Mouse (Mus musculus) limb, embryonic 15.5 days (tissue): ENCODE measurements around the gene Scd1. TPM values are rescaled to one million over a fixed set of nuclear protein-coding genes. Genes with fewer than 3 reads are reported as not detected.
"Not testable (repeated sequence)": the region's sequence is repeated elsewhere in the genome, so short reads cannot be mapped to it uniquely, and the experiment has no call there.

Source experiments
- ATAC-seq: fragments of 200-750 bp; cut with Nextera tagmentation; 2 replicates; pipeline ENCODE4 v1.8.0; 2017; ENCODE audit warnings: low read depth, moderate TSS enrichment; ENCODE audit not compliant: insufficient number of reproducible peaks, low FRiP score, low TSS enrichment
- H3K27ac ChIP-seq: fragments of 300-500 bp; sonication (generic); 2 replicates; pipeline ENCODE4 v1.5.1; 2015; ENCODE audit warnings: moderate library complexity, mild to moderate bottlenecking, inconsistent platforms
- H3K27me3 ChIP-seq: fragments of 300-500 bp; sonication (generic); 2 replicates; pipeline ENCODE4 v1.6.1; 2015; ENCODE audit warnings: inconsistent platforms
- H3K36me3 ChIP-seq: fragments of 300-500 bp; sonication (generic); 2 replicates; pipeline ENCODE4 v1.6.1; 2015; ENCODE audit warnings: inconsistent platforms
- H3K4me1 ChIP-seq: fragments of 300-500 bp; sonication (generic); 2 replicates; pipeline ENCODE4 v1.6.1; 2015; ENCODE audit warnings: inconsistent platforms
- H3K4me2 ChIP-seq: fragments of 300-500 bp; sonication (generic); 2 replicates; pipeline ENCODE4 v1.6.1; 2015; ENCODE audit warnings: mild to moderate bottlenecking, inconsistent platforms
- H3K4me3 ChIP-seq: fragments of 300-500 bp; sonication (generic); 2 replicates; pipeline ENCODE4 v1.5.1; 2015; ENCODE audit warnings: mild to moderate bottlenecking, inconsistent platforms
- H3K9ac ChIP-seq: fragments of 300-500 bp; sonication (generic); 2 replicates; pipeline ENCODE4 v1.6.1; 2015; ENCODE audit warnings: inconsistent platforms
- H3K9me3 ChIP-seq: fragments of 300-500 bp; sonication (generic); 2 replicates; pipeline ENCODE4 v1.6.1; 2016; ENCODE audit warnings: inconsistent platforms
- WGBS: fragments of 180-500 bp; shearing (Covaris S2); methylation state at CpG from one replicate; pipeline ENCODE4 v1.1.7; 2015; 5-methylcytosine and 5-hydroxymethylcytosine counted together
- polyA plus RNA-seq: library from polyadenylated mRNA; unstranded; fragments of >200 nt; fragmentation: Nextera tagmentation; extraction: Ambion mirVana; gene quantifications from 2 replicates; pipeline ENCODE4 v1.2.1, GENCODE M21; 2015

Gene Scd1
- polyA plus RNA-seq, 1 experiment from 2014 or later, result 6.5 TPM

DNA sequence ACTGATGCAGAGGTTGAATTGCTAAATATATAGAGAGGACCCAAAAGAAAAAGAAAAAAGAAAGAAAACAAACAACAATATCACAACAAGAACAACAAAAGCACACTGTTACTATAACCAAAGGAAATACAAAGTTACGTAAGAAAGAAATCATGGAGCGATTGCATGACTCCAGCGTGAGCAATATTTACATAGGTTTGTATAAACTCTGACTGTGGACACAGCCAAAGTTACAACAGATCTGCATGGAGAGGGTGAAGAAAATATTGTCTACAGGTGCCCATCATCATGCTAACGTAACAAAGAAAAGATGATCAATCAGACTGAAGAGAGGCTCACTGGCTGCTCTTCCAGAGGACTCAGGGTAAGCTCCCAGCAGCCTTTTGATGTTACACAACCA lies 27.6 kb downstream of the Scd1 start:
- no peaks in the 10 kb centered on the region for H3K36me3 ChIP-seq
- ATAC-seq, result no peak
- 87% methylated on average over 4 of the region's 4 CpGs for WGBS
- no peak overlapping the region for H3K9ac ChIP-seq
- no peaks in the 10 kb centered on the region for H3K27me3 ChIP-seq
- H3K9me3 ChIP-seq, result no peaks in the 10 kb centered on the region
- no peak overlapping the region for H3K27ac ChIP-seq
- H3K4me2 ChIP-seq, result no peak overlapping the region
- H3K4me3 ChIP-seq, result no peak overlapping the region
- no peaks in the 10 kb centered on the region for H3K4me1 ChIP-seq

DNA sequence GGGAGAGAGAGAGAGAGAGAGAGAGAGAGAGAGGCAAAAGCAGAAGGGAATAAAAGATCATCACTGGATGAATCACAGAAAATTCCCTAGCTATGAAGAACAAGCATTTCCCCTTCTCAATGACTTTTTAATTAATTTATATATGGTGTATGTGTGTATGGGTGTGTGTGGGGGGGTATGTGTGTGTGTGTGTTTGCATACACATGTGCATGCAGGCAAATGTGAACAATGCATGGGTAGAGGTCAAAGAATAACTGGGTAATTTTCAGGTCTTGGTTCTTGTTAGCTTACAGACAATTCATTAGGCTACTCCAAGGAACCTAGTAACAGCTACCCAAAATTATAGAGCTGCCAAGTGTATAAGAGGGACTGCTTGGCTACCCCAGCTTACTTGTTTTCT lies 28.6 kb downstream of the Scd1 start:
- ATAC-seq, result no peak
- Histone ChIP-seq H3K4me3 (no peak overlapping the region), H3K27ac (no peak overlapping the region), H3K9me3 (no peaks in the 10 kb centered on the region), H3K36me3 (no peaks in the 10 kb centered on the region), H3K4me2 (no peak overlapping the region), H3K9ac (no peak overlapping the region), H3K4me1 (no peaks in the 10 kb centered on the region), H3K27me3 (no peaks in the 10 kb centered on the region)

GRCm38 (mm10) chr19:44377629-44378375 lies 29.9 kb downstream of the Scd1 start:
- H3K9ac ChIP-seq, result no peak overlapping the region
- 0 out of 2 replicates have a peak, but pooled peaks have one; percentile 30 for ATAC-seq
- 46% methylated on average over 5 of the region's 5 CpGs for WGBS

DNA sequence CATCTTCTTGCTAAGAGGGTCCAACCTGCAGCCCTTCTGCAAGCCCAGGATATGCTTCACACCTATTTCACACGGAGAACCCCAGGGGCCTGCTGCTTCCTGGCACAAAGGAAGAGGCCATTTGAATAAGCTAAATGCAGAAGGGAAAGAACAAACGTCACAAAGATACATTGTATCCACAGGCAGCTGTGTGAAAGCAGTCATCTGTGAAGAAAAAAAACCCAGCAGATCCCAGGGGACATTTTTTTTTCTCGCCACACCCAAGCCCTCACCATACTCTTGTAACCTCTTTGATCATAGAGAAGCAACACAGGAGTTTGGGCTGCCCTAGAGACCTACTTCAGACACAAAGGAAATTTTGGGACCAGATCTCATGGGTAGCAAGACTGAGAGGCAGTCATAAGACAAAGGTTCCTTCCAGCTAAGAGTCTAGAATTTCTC lies 31.1 kb downstream of the Scd1 start:
- H3K4me3 ChIP-seq, result no peak overlapping the region

More at GRCm38 (mm10) chr19:44377629-44378375, 29.9 kb downstream of the Scd1 start:
- Histone ChIP-seq H3K27me3 (no peaks in the 10 kb centered on the region), H3K27ac (no peak overlapping the region), H3K9me3 (no peaks in the 10 kb centered on the region), H3K36me3 (no peaks in the 10 kb centered on the region), H3K4me1 (no peaks in the 10 kb centered on the region), H3K4me2 (no peak overlapping the region), H3K4me3 (no peak overlapping the region)

DNA sequence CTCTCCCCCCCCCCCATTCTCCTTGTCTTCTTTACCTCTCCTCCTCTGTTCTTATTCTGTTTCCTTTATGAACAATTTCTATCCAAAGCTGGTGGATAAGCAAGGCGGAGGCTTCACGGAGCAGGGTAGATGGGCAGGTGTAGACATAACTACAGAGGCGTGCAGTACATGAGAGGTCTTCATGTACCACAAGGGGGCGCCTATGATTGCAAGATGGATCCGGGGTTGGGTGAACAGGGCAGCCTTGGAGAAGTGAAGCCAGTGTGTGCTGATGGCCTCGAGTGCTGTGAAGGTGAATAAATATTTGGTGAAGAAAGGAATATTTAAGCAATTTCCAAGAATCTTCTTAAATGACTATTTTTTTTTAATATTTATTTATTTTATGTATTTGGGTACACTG lies 34.7 kb downstream of the Scd1 start:
- Histone ChIP-seq H3K4me1 (no peaks in the 10 kb centered on the region), H3K9ac (no peak overlapping the region), H3K9me3 (no peaks in the 10 kb centered on the region), H3K27me3 (no peaks in the 10 kb centered on the region), H3K36me3 (no peaks in the 10 kb centered on the region), H3K4me2 (no peak overlapping the region), H3K4me3 (no peak overlapping the region), H3K27ac (no peak overlapping the region)
- ATAC-seq, result no peak
- 20% methylated on average over 6 of the region's 6 CpGs for WGBS

More for the DNA sequence above, 31.1 kb downstream of the Scd1 start:
- H3K9ac ChIP-seq, result no peak overlapping the region
- H3K36me3 ChIP-seq, result no peaks in the 10 kb centered on the region
- no peak overlapping the region for H3K27ac ChIP-seq
- no peaks in the 10 kb centered on the region for H3K27me3 ChIP-seq
- WGBS, result 40% methylated on average over 3 of the region's 3 CpGs
- no peaks in the 10 kb centered on the region for H3K9me3 ChIP-seq
- no peak overlapping the region for H3K4me2 ChIP-seq
- ATAC-seq, result no peak
- no peaks in the 10 kb centered on the region for H3K4me1 ChIP-seq

DNA sequence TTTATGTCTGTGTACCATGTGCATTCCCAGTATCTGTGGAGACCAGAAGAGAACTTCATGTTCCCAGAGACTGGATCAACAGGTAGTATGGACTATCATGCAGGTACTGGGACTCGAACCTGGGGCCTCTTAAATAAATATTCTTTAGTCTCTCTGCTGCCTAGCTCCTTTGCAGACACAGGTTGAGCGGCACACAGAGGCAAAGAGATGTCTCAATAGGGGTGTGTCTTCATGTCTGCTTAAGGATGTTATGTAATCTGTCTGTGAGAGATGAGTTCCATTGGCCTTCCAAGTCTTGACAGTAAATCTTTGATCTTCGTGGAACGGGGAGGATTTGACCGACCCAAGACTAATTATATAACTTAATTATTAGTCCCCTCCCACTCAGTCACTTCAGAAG lies 37.4 kb downstream of the Scd1 start:
- Histone ChIP-seq H3K27ac (no peak overlapping the region), H3K27me3 (no peaks in the 10 kb centered on the region), H3K4me1 (no peaks in the 10 kb centered on the region), H3K9ac (no peak overlapping the region), H3K36me3 (no peaks in the 10 kb centered on the region), H3K9me3 (no peaks in the 10 kb centered on the region), H3K4me2 (no peak overlapping the region), H3K4me3 (no peak overlapping the region)
- ATAC-seq, result no peak
- 65% methylated on average over 5 of the region's 5 CpGs for WGBS

- Histone ChIP-seq H3K9ac (no peak overlapping the region), H3K4me1 (no peaks in the 10 kb centered on the region), H3K27ac (no peak overlapping the region), H3K9me3 (no peaks in the 10 kb centered on the region), H3K4me2 (no peak overlapping the region), H3K36me3 (no peaks in the 10 kb centered on the region), H3K4me3 (no peak overlapping the region), H3K27me3 (no peaks in the 10 kb centered on the region)
- WGBS, result 33% methylated on average over 8 of the region's 8 CpGs
- ATAC-seq, result no peak
Observed at GRCm38 (mm10) chr19:44369371-44369770, 38.3 kb downstream of the Scd1 start.

- H3K4me2 ChIP-seq, H3K27ac ChIP-seq, H3K27me3 ChIP-seq, H3K9ac ChIP-seq, H3K36me3 ChIP-seq, H3K9me3 ChIP-seq, ATAC-seq, H3K4me1 ChIP-seq, H3K4me3 ChIP-seq: not testable (repeated sequence)
- 74% methylated on average over 10 of the region's 10 CpGs for WGBS
Observed at GRCm38 (mm10) chr19:44367076-44367475, 40.6 kb downstream of the Scd1 start.

DNA sequence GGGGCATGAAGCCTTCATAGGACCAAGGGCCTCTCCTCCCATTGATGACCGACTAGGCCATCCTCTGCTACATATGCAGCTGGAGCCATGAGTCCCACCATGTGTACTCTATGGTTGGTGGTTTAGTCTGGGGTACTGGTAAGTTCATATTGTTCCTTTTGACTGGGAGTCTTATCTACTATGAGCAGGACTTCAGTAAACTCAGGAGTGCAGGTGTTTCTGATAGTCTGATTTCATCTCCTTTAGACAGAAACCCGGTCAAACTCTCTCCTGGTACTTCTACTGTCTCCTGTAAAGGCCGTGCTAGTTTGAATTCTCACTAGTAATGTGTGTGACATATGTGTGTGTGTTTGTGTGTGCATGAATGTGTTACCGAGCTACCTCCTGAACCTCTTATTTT lies 41.9 kb downstream of the Scd1 start:
- Histone ChIP-seq H3K27me3 (no peaks in the 10 kb centered on the region), H3K36me3 (no peaks in the 10 kb centered on the region), H3K4me2 (no peak overlapping the region), H3K9ac (no peak overlapping the region), H3K27ac (no peak overlapping the region), H3K9me3 (no peaks in the 10 kb centered on the region), H3K4me1 (no peaks in the 10 kb centered on the region), H3K4me3 (no peak overlapping the region)
- no peak for ATAC-seq
- 92% methylated on average over 4 of the region's 4 CpGs for WGBS

GRCm38 (mm10) chr19:44364029-44364428 lies 43.6 kb downstream of the Scd1 start:
- no peaks in the 10 kb centered on the region for H3K36me3 ChIP-seq
- no peaks in the 10 kb centered on the region for H3K9me3 ChIP-seq
- H3K27ac ChIP-seq, result no peak overlapping the region
- no peaks in the 10 kb centered on the region for H3K27me3 ChIP-seq
- 78% methylated on average over 8 of the region's 8 CpGs for WGBS
- no peak overlapping the region for H3K4me2 ChIP-seq
- no peak for ATAC-seq
- no peak overlapping the region for H3K9ac ChIP-seq
- no peak overlapping the region for H3K4me3 ChIP-seq
- no peaks in the 10 kb centered on the region for H3K4me1 ChIP-seq

DNA sequence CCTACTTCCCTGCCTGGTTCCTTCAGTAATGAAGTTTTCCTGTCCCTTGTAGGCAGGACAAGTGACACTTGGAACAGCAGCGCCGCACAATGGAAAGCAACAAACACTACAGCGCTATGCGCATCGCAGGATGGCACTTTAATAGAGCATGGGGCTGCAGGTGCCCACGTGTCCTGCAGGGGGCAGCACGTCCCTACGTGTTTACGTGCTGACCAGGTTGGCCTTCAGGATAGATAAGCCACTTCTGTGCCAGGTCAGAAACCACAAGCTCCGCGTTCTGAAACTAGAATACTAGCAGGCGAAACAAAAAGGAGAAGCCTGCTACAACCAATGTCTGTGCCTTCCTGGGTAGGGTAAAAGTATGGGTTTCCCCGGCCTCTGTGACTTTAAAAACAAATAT lies 44.1 kb downstream of the Scd1 start:
- Histone ChIP-seq H3K4me2 (no peak overlapping the region), H3K27ac (no peak overlapping the region), H3K9me3 (no peaks in the 10 kb centered on the region), H3K27me3 (no peaks in the 10 kb centered on the region), H3K4me3 (no peak overlapping the region), H3K4me1 (no peaks in the 10 kb centered on the region), H3K9ac (no peak overlapping the region), H3K36me3 (no peaks in the 10 kb centered on the region)
- no peak for ATAC-seq
- WGBS, result 22% methylated on average over 13 of the region's 13 CpGs

GRCm38 (mm10) chr19:44358700-44359099 lies 49.0 kb downstream of the Scd1 start:
- no peaks in the 10 kb centered on the region for H3K27me3 ChIP-seq
- ATAC-seq, result no peak

DNA sequence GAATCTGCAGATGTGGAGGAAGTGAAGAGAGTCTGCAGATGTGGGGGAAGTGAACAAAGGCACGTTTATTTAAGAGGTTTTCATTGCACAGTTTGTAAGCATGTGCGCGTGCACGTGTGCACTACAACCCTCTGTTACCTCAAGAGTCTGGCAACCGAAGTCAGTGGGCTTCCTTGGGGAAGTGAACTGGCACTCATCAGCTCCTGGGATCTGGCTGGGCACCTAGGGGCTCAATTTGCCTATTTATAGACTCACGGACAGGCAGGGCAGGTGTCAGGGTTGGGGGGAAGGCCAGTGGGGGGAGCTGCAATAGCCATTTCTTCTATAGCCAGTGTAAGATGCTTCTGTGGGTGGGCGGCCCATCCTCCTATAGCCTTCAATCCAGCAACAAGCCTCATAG lies 55.9 kb downstream of the Scd1 start:
- 62% methylated on average over 7 of the region's 7 CpGs for WGBS

More at GRCm38 (mm10) chr19:44358700-44359099, 49.0 kb downstream of the Scd1 start:
- Histone ChIP-seq H3K9ac (no peak overlapping the region), H3K4me3 (no peak overlapping the region), H3K4me2 (no peak overlapping the region), H3K9me3 (no peaks in the 10 kb centered on the region), H3K4me1 (no peaks in the 10 kb centered on the region), H3K27ac (no peak overlapping the region), H3K36me3 (no peaks in the 10 kb centered on the region)
- 60% methylated on average over 8 of the region's 8 CpGs for WGBS

More for the DNA sequence above, 55.9 kb downstream of the Scd1 start:
- Histone ChIP-seq H3K27me3 (no peaks in the 10 kb centered on the region), H3K9me3 (no peaks in the 10 kb centered on the region), H3K4me2 (no peak overlapping the region), H3K9ac (no peak overlapping the region), H3K27ac (no peak overlapping the region), H3K4me1 (no peaks in the 10 kb centered on the region), H3K36me3 (no peaks in the 10 kb centered on the region), H3K4me3 (no peak overlapping the region)
- ATAC-seq, result no peak
